Mouse (Mus musculus) liver, embryonic 15.5 days (tissue): ENCODE results near the gene Tfpi. TPM values are rescaled to one million over a fixed set of nuclear protein-coding genes. Genes with fewer than 3 reads are reported as not detected.
A peak's percentile ranks its signal among the peaks of the same experiment; 100 is the strongest.
"Not testable (repeated sequence)": the region's sequence is repeated elsewhere in the genome, so short reads cannot be mapped to it uniquely, and the experiment has no call there.

Experiments
- ATAC-seq: fragments of 200-750 bp; cut with Nextera tagmentation; 2 replicates; pipeline ENCODE4 v1.8.0; 2017; ENCODE audit warnings: moderate number of reproducible peaks, mild to moderate bottlenecking, moderate library complexity; ENCODE audit not compliant: insufficient read depth
- H3K27ac ChIP-seq: fragments of 300-500 bp; sonication (generic); replicated peaks from 2 replicates; pipeline ENCODE4 v1.5.1; 2015; ENCODE audit warnings: mild to moderate bottlenecking, inconsistent platforms
- H3K27me3 ChIP-seq: fragments of 300-500 bp; sonication (generic); 2 replicates; pipeline ENCODE4 v1.6.1; 2015; ENCODE audit warnings: mild to moderate bottlenecking, inconsistent platforms
- H3K36me3 ChIP-seq: fragments of 300-500 bp; sonication (generic); replicated peaks from 2 replicates; pipeline ENCODE4 v1.6.1; 2015; ENCODE audit warnings: moderate library complexity, mild to moderate bottlenecking, inconsistent platforms
- H3K4me1 ChIP-seq: fragments of 300-500 bp; sonication (generic); replicated peaks from 2 replicates; pipeline ENCODE4 v1.6.1; 2015; ENCODE audit warnings: inconsistent platforms
- H3K4me2 ChIP-seq: fragments of 300-500 bp; sonication (generic); 2 replicates; pipeline ENCODE4 v1.6.1; 2015; ENCODE audit warnings: moderate library complexity, mild to moderate bottlenecking, inconsistent platforms
- H3K4me3 ChIP-seq: fragments of 300-500 bp; sonication (generic); replicated peaks from 2 replicates; pipeline ENCODE4 v1.5.1; 2015; ENCODE audit warnings: mild to moderate bottlenecking, inconsistent platforms
- H3K9ac ChIP-seq: fragments of 300-500 bp; sonication (generic); 2 replicates; pipeline ENCODE4 v1.6.1; 2015; ENCODE audit warnings: moderate library complexity, mild to moderate bottlenecking, inconsistent platforms
- H3K9me3 ChIP-seq: fragments of 300-500 bp; sonication (generic); replicated peaks from 2 replicates; pipeline ENCODE4 v1.6.1; 2016; ENCODE audit warnings: inconsistent platforms
- WGBS: fragments of 180-500 bp; shearing (Covaris S2); methylation state at CpG from one replicate; pipeline ENCODE4 v1.1.7; 2015; ENCODE audit warnings: mixed read lengths; ENCODE audit not compliant: insufficient replicate concordance; 5-methylcytosine and 5-hydroxymethylcytosine counted together
- polyA plus RNA-seq: library from polyadenylated mRNA; unstranded; fragments of >200 nt; fragmentation: Nextera tagmentation; extraction: Ambion mirVana; gene quantifications from 2 replicates; pipeline ENCODE4 v1.2.1, GENCODE M21; 2015

The Tfpi gene
- polyA plus RNA-seq, 1 experiment from 2014 or later: 14.2 TPM

DNA sequence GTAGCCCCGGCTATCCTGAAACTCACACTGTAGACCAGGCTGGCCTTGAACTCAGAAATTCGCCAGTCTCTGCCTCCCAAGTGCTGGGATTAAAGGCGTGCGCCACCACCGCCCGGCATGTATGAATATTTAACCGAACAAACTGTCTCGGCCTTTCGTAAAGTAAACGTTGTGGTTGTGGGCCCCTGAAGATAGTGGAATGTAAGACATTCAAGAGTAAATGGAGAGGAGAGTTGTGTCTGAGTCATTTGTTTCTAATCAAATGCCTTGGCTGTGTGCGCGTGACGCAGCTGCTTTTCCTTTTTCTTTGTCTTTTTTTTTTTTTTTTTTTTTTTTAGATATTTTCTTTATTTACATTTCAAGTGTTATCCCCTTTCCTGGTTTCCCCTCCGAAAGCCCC is 88.0 kb downstream of the Tfpi start:
- not testable (repeated sequence) for ATAC-seq, H3K9ac ChIP-seq, H3K27me3 ChIP-seq, H3K36me3 ChIP-seq, H3K4me3 ChIP-seq, H3K9me3 ChIP-seq, H3K4me2 ChIP-seq, H3K27ac ChIP-seq
- WGBS: 71% methylated on average over 14 of the region's 14 CpGs
- H3K4me1 ChIP-seq: peaks cover 21% of the 10 kb centered on the region

DNA sequence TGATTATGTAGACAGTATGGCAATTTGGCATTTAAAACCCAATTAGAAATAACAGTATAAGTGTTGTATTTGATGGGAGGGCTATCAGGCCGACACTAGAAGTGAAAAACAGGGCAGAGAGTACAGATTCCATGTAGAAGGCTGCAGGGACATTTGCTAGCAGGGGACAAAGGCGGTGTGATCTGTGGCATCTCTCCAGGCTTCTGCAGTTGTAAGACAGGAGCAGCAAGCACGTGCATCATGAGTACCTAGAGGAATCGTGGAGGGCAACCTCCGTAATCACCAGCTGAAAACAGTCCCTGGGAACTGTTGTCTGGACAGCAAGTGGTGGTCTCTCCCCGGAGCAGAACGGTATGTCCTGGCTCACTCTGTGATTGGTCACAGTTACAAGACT is 88.6 kb downstream of the Tfpi start:
- Histone ChIP-seq H3K27me3 (no peaks in the 10 kb centered on the region), H3K27ac (no peak overlapping the region), H3K36me3 (no peaks in the 10 kb centered on the region), H3K9me3 (no peaks in the 10 kb centered on the region), H3K4me3 (0 out of 2 replicates have a peak overlapping the region, but pooled peaks have one; percentile 39), H3K4me1 (peaks cover 23% of the 10 kb centered on the region), H3K9ac (no peak overlapping the region), H3K4me2 (peak overlapping the region; percentile 53)
- ATAC-seq: no peak; the same call in 1 of the 2 replicates
- WGBS: 52% methylated on average over 7 of the region's 7 CpGs

DNA sequence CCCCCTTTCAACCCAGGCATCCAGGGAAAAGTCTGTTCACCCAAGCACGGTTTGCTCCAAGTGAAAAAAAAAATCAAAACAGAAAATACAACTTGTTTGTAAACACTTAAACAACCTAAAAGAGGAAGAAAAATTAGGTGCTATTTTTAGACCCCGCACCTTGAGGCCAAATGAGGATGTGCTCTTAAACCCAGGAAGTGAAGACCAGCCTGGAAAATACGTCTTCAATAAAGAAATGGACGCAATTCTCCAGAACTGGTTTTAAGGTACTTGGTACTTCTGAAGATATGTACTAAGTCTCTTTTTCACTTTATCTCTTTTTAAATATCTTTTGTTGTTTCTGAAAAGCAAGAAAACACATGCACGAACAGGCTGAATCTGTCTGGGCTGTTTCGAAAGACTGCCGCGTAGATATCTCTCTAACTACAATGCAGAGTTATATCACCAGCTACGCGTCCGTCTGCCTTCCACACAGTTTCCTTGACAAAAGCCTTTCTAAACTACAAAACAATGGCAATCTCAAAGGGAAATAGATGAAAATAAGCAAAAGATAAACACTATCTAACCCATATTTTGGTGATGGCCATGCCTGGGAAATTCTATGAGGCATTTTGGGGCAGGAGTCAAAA is 89.1 kb downstream of the Tfpi start:
- no peak overlapping the region for H3K27ac ChIP-seq
- H3K4me1 ChIP-seq: peaks cover 24% of the 10 kb centered on the region
- peak overlapping the region; percentile 53 for H3K4me2 ChIP-seq
- peak overlapping the region; percentile 39 for H3K4me3 ChIP-seq
- H3K36me3 ChIP-seq: no peaks in the 10 kb centered on the region
- 20% methylated on average over 11 of the region's 11 CpGs for WGBS
- H3K9ac ChIP-seq: no peak overlapping the region
- H3K27me3 ChIP-seq: no peaks in the 10 kb centered on the region
- H3K9me3 ChIP-seq: no peaks in the 10 kb centered on the region
- no peak for ATAC-seq

DNA sequence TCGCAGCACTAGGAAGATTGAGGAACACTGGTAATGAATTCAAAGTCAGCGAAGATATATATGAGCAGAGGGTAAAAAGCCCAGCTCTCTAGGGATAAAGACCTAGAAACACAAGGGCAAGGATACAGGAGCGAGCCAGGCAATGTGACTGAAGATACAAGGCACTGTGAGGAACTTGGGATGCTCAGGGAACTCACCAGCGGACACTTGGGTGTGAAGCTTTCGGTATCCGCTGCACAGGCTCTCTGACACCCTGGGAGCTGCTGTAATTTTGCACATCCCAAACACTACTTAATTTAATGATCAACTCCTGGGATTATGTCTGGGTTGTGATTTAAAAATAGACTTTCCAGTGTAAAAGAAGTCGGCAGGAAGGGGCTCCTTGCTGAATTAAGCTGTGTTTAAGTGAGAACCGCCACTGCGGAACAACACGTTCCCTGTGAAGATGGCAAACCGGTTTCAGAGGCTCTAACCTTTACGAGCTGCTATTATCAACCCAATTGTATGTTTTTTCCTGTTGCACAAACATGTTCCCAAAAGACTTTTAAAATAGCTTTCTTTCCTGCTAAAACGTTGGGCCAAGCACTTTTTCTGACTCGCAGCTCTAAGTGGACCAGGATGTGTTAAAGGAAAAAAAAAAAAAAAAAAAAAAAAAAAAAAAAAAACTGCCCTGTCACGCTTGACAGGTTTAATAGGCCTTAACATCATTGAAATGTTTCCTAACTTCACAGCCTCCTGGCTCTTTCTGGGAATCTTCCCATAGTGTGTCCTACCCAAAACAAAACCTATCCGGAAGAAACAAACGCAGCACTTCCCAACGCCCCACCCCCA is 89.8 kb downstream of the Tfpi start:
- Histone ChIP-seq H3K4me3 (peak overlapping the region; percentile 39), H3K4me2 (peak overlapping the region; percentile 53), H3K36me3 (no peaks in the 10 kb centered on the region), H3K27me3 (no peaks in the 10 kb centered on the region), H3K9me3 (no peaks in the 10 kb centered on the region), H3K4me1 (peaks cover 24% of the 10 kb centered on the region), H3K9ac (no peak overlapping the region), H3K27ac (peak overlapping the region; percentile 45; the same call in 1 of the 2 replicates)
- WGBS: 58% methylated on average over 18 of the region's 18 CpGs
- ATAC-seq: no peak

DNA sequence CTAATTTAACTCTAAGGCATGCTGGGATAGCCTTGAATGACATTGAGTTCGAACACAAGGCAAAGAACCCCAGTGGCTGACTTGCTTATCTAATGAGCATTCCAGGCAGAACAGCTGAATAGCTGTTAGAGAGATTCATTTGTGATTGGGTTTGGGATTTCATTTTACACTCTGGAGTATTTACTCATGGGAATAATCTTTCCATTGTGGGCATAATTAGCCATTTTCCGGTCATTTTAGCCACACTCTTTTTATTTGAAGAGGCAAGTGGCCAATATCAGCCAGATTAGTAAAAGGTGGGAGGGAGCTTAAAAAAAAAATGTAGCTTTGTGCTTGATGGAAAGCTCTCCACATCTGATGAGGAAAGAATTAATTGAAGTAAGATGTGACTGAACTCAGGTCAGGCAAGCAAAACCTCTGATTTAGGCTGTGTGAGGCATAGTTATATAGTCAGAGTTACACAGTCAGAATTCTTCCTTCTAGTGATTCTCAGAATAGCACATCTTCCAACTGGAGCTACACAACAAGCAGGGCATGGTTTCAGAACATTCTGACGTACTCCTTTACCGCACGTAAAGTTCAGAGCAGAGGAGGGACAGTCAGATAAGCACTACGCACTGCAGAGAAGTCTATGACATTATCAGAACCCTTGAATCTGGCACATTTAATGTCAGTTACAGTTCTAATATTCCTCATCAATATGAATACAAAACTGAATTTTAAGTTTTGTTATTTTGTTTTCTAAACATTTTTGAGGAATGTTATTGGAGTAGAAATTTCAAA is 91.5 kb downstream of the Tfpi start:
- 0 out of 2 replicates have a peak overlapping the region, but pooled peaks have one; percentile 3 for H3K4me2 ChIP-seq
- no peaks in the 10 kb centered on the region for H3K27me3 ChIP-seq
- no peaks in the 10 kb centered on the region for H3K9me3 ChIP-seq
- ATAC-seq: peak; percentile 82
- peak overlapping the region; percentile 20; the same call in 1 of the 2 replicates for H3K27ac ChIP-seq
- 30% methylated on average over 6 of the region's 6 CpGs for WGBS
- H3K9ac ChIP-seq: no peak overlapping the region
- H3K4me1 ChIP-seq: peaks cover 24% of the 10 kb centered on the region
- H3K36me3 ChIP-seq: no peaks in the 10 kb centered on the region
- H3K4me3 ChIP-seq: no peak overlapping the region

DNA sequence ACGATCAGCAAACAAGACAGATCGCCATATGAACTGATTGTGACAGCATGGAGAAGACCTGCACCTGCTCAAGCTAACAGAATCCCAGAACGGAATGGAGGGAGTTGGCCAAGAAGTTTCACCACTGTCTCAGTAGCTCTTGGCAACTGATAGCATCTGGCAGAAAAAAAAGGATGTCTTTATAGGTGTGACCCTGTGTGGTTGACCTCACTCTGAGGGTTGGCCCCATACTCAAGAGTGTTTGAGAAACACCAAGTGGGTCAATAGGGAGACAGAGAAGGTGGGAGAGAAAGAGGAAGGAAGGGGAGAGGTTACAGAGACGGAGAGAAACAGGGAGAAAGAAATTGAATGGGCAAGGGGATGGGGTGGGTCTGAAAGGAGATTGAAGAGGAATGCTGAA is 92.7 kb downstream of the Tfpi start:
- 48% methylated on average over 4 of the region's 4 CpGs for WGBS
- peak; percentile 26; the same call in 1 of the 2 replicates for ATAC-seq
- H3K4me2 ChIP-seq: no peak overlapping the region

More for the DNA sequence above, 92.7 kb downstream of the Tfpi start:
- Histone ChIP-seq H3K9ac (no peak overlapping the region), H3K4me3 (no peak overlapping the region), H3K27ac (no peak overlapping the region), H3K27me3 (no peaks in the 10 kb centered on the region), H3K4me1 (peaks cover 24% of the 10 kb centered on the region), H3K9me3 (no peaks in the 10 kb centered on the region), H3K36me3 (no peaks in the 10 kb centered on the region)

Other genes with a start within 250 kb of the Tfpi start
- 10.0 and 11.5 TPM in 2 replicates for gene Calcrl, start 51.4 kb downstream of the Tfpi start, polyA plus RNA-seq
- gene Ctnnd1, start 174.0 kb upstream of the Tfpi start, polyA plus RNA-seq: 12.4 and 13.1 TPM in 2 replicates
- gene Btbd18, start 182.3 kb upstream of the Tfpi start, polyA plus RNA-seq: 0.05 TPM in 2 replicates
- 71.6 and 86.7 TPM in 2 replicates for gene Selenoh, start 194.0 kb upstream of the Tfpi start, polyA plus RNA-seq
- gene Gm28635, start 201.3 kb upstream of the Tfpi start, polyA plus RNA-seq: not detected in 2 replicates
- 18.7 and 21.1 TPM in 2 replicates for gene Med19, start 201.6 kb upstream of the Tfpi start, polyA plus RNA-seq
- 71.2 and 71.8 TPM in 2 replicates for gene Tmx2, start 202.4 kb upstream of the Tfpi start, polyA plus RNA-seq
- 17.3 and 18.4 TPM in 2 replicates for gene Zdhhc5, start 238.4 kb upstream of the Tfpi start, polyA plus RNA-seq